Mouse (Mus musculus) kidney, adult 8-10 months (tissue): ENCODE measurements at regions not wholly inside any gene's neighbourhood (a gene's known extent, or its start where the extent isn't known, plus 50 kb on each side); places are given as distances from the start of the nearest gene placed in this dataset.
A peak's percentile ranks its signal among the peaks of the same experiment; 100 is the strongest.

Source experiments
- DNase-seq, 2 experiments: peaks; one replicate each; pipeline ENCODE4 v3.0.0; 2022

GRCm38 (mm10) chr10:20891426-20891825, 60.9 kb upstream of the Ahi1 start:
- DNase-seq, result no peak

- no peak for DNase-seq
Measured at GRCm38 (mm10) chr10:20883618-20884017, 68.7 kb upstream of the Ahi1 start.

- DNase-seq, result no peak
Measured at GRCm38 (mm10) chr10:20882599-20882998, 69.7 kb upstream of the Ahi1 start.

GRCm38 (mm10) chr10:20880251-20880650, 72.1 kb upstream of the Ahi1 start:
- DNase-seq, result no peak

GRCm38 (mm10) chr10:20879482-20879881, 72.9 kb upstream of the Ahi1 start:
- no peak for DNase-seq

- no peak for DNase-seq
Measured at GRCm38 (mm10) chr10:20867076-20867475, 85.3 kb upstream of the Ahi1 start.

- DNase-seq, result no peak
Measured at GRCm38 (mm10) chr10:20865031-20865430, 87.3 kb upstream of the Ahi1 start.

- DNase-seq, result no peak
Measured at GRCm38 (mm10) chr10:20857413-20857812, 94.9 kb upstream of the Ahi1 start.

GRCm38 (mm10) chr10:20854621-20855363, 97.6 kb upstream of the Ahi1 start:
- DNase-seq, result no peak

GRCm38 (mm10) chr10:20847287-20847686, 105.1 kb upstream of the Ahi1 start:
- DNase-seq, result peak; percentile 43 to 68

- DNase-seq, result no peak
Measured at GRCm38 (mm10) chr10:20843277-20843676, 109.1 kb upstream of the Ahi1 start.

- DNase-seq, result peak; percentile 34 to 48
Measured at GRCm38 (mm10) chr10:20842131-20842530, 110.2 kb upstream of the Ahi1 start.

- DNase-seq, result peak; percentile 39 to 73
Measured at GRCm38 (mm10) chr10:20841430-20842040, 110.8 kb upstream of the Ahi1 start.

GRCm38 (mm10) chr10:20838685-20839425, 113.5 kb upstream of the Ahi1 start:
- DNase-seq, result peak; percentile 54 to 61

- DNase-seq, result peak in 1 of 2 experiments; percentile 53
Measured at GRCm38 (mm10) chr10:20836816-20837215, 111.9 kb upstream of the Pde7b start.

GRCm38 (mm10) chr10:20834806-20835575, 110.1 kb upstream of the Pde7b start:
- no peak for DNase-seq

- peak in 1 of 2 experiments; percentile 49 for DNase-seq
Measured at GRCm38 (mm10) chr10:20828304-20828703, 103.4 kb upstream of the Pde7b start.

GRCm38 (mm10) chr10:20827473-20827872, 102.6 kb upstream of the Pde7b start:
- DNase-seq, result no peak

GRCm38 (mm10) chr10:20818548-20818947, 93.7 kb upstream of the Pde7b start:
- no peak for DNase-seq

GRCm38 (mm10) chr10:20799792-20800191, 74.9 kb upstream of the Pde7b start:
- no peak for DNase-seq

GRCm38 (mm10) chr10:20798400-20798799, 73.5 kb upstream of the Pde7b start:
- no peak for DNase-seq

GRCm38 (mm10) chr10:20793956-20794355, 69.1 kb upstream of the Pde7b start:
- DNase-seq, result no peak

- DNase-seq, result no peak
Measured at GRCm38 (mm10) chr10:20780946-20781345, 56.1 kb upstream of the Pde7b start.
